18 mouse cellular contexts compared by ENCODE assay signal in genomic region chr1:131947997-131948525, GRCm38 (mm10). TPM values are rescaled to one million over a fixed set of nuclear protein-coding genes. Genes with fewer than 3 reads are reported as not detected.
DNase-seq lines count a peak whose midpoint lies in the region; ATAC-seq and TF ChIP-seq lines count a peak whose summit lies in the region.
"Had no signal": no experiment of that assay in that cellular context is flagged by ENCODE, and none has a peak within 500 bp of the region (broad histone marks: within the 10 kb centered on the region; RNA-seq: fewer than 3 reads in every experiment).

No protein-coding gene starts in this region.

- WGBS in heart, postnatal 0 days = 29% methylated on average over 1 of the region's 1 CpGs
- WGBS in liver, postnatal 0 days (ENCODE audit: insufficient replicate concordance) = 60% methylated on average over 1 of the region's 1 CpGs
- WGBS in liver, embryonic 12.5 days (ENCODE audit: insufficient replicate concordance) = 44% methylated on average over 1 of the region's 1 CpGs
- WGBS in neural tube, embryonic 13.5 days = 38% methylated on average over 1 of the region's 1 CpGs
- 59% methylated on average over 1 of the region's 1 CpGs for WGBS in neural tube, embryonic 15.5 days

- H3K36me3 ChIP-seq in heart, postnatal 0 days (replicated peaks; ENCODE audit: control insufficient read depth, insufficient read depth, low read length) = no peaks in the 10 kb centered on the region
- no peaks in the 10 kb centered on the region for H3K36me3 ChIP-seq in liver, postnatal 0 days (replicated peaks; ENCODE audit: insufficient read depth, low read length)
- no peaks in the 10 kb centered on the region for H3K36me3 ChIP-seq in liver, embryonic 12.5 days
- no peaks in the 10 kb centered on the region for H3K36me3 ChIP-seq in neural tube, embryonic 13.5 days
- no peaks in the 10 kb centered on the region for H3K36me3 ChIP-seq in neural tube, embryonic 15.5 days
- H3K36me3 ChIP-seq: embryonic facial prominence, embryonic 13.5 days; limb, embryonic 13.5 days had no signal

- intact Hi-C loops in left cerebral cortex, postnatal 36 days (cut with DNase I) = no loop called here

- TF ChIP-seq CTCF in heart, postnatal 0 days (IDR thresholded peaks at IDR 0.05; ENCODE audit: low read depth) = no peak
- TF ChIP-seq CTCF in liver, postnatal 0 days (IDR thresholded peaks at IDR 0.05; ENCODE audit: low read depth) = peak; percentile 39

- H3K9me3 ChIP-seq in heart, postnatal 0 days (replicated peaks; ENCODE audit: control insufficient read depth, low read length) = no peaks in the 10 kb centered on the region
- no peaks in the 10 kb centered on the region for H3K9me3 ChIP-seq in liver, postnatal 0 days (ENCODE audit: low read length)
- no peaks in the 10 kb centered on the region for H3K9me3 ChIP-seq in liver, embryonic 12.5 days (replicated peaks)
- H3K9me3 ChIP-seq in neural tube, embryonic 13.5 days = no peaks in the 10 kb centered on the region
- no peaks in the 10 kb centered on the region for H3K9me3 ChIP-seq in neural tube, embryonic 15.5 days (replicated peaks)
- H3K9me3 ChIP-seq: embryonic facial prominence, embryonic 13.5 days; forebrain, embryonic 13.5 days; limb, embryonic 13.5 days had no signal

- ATAC-seq in heart, postnatal 0 days (ENCODE audit: insufficient read depth, low read depth) = peak; percentile 47
- ATAC-seq in liver, postnatal 0 days = peak; percentile 60
- ATAC-seq in liver, embryonic 12.5 days = no peak
- no peak for ATAC-seq in neural tube, embryonic 13.5 days (ENCODE audit: low read depth)
- no peak for ATAC-seq in neural tube, embryonic 15.5 days (ENCODE audit: low FRiP score)
- ATAC-seq: forebrain, embryonic 13.5 days had no signal

- no peak overlapping the region for H3K9ac ChIP-seq in heart, postnatal 0 days (replicated peaks; ENCODE audit: low read depth, low read length)
- H3K9ac ChIP-seq in liver, postnatal 0 days (replicated peaks) = no peak overlapping the region; the same call in 1 of the 2 replicates
- no peak overlapping the region for H3K9ac ChIP-seq in liver, embryonic 12.5 days
- peak overlapping the region; percentile 17; the same call in 1 of the 2 replicates for H3K9ac ChIP-seq in neural tube, embryonic 13.5 days
- H3K9ac ChIP-seq in neural tube, embryonic 15.5 days (replicated peaks) = no peak overlapping the region
- H3K9ac ChIP-seq: embryonic facial prominence, embryonic 13.5 days; forebrain, embryonic 13.5 days; limb, embryonic 13.5 days had no signal

- H3K4me1 ChIP-seq in heart, postnatal 0 days (ENCODE audit: control insufficient read depth, insufficient read depth) = no peaks in the 10 kb centered on the region
- peaks cover 12% of the 10 kb centered on the region for H3K4me1 ChIP-seq in liver, postnatal 0 days (ENCODE audit: insufficient read depth)
- peaks cover 21% of the 10 kb centered on the region for H3K4me1 ChIP-seq in liver, embryonic 12.5 days
- peaks cover 10% of the 10 kb centered on the region; the same call in 1 of the 2 replicates for H3K4me1 ChIP-seq in neural tube, embryonic 13.5 days (replicated peaks)
- H3K4me1 ChIP-seq in neural tube, embryonic 15.5 days = no peaks in the 10 kb centered on the region
- H3K4me1 ChIP-seq: forebrain, embryonic 13.5 days had no signal

- no peak for DNase-seq in heart, postnatal 0 days (ENCODE audit: low spot score)
- DNase-seq in heart, postnatal 4 days = no peak
- no peak for DNase-seq in liver, postnatal 0 days
- no peak for DNase-seq in left cerebral cortex, postnatal 36 days (ENCODE audit: low spot score in 2 of 2)
- no peak for DNase-seq in cerebellum, postnatal 36 days
- DNase-seq: B cell, adult 2 months; cerebellum, postnatal 14 days; heart, postnatal 36 days; kidney, adult 2 months; thymus, adult 2 months had no signal

- H3K27me3 ChIP-seq in heart, postnatal 0 days (ENCODE audit: control insufficient read depth, insufficient read depth, low read length) = no peaks in the 10 kb centered on the region
- H3K27me3 ChIP-seq in liver, postnatal 0 days (ENCODE audit: insufficient read depth, low read length) = no peaks in the 10 kb centered on the region
- H3K27me3 ChIP-seq in liver, embryonic 12.5 days (replicated peaks) = no peaks in the 10 kb centered on the region; the same call in 1 of the 2 replicates
- H3K27me3 ChIP-seq in neural tube, embryonic 13.5 days = no peaks in the 10 kb centered on the region
- no peaks in the 10 kb centered on the region for H3K27me3 ChIP-seq in neural tube, embryonic 15.5 days (replicated peaks)
- H3K27me3 ChIP-seq: embryonic facial prominence, embryonic 13.5 days; forebrain, embryonic 13.5 days; limb, embryonic 13.5 days had no signal

- no peak overlapping the region for H3K4me3 ChIP-seq in heart, postnatal 0 days (ENCODE audit: low read depth, low read length)
- H3K4me3 ChIP-seq in liver, postnatal 0 days (ENCODE audit: low read depth, low read length) = no peak overlapping the region
- no peak overlapping the region for H3K4me3 ChIP-seq in liver, embryonic 12.5 days
- H3K4me3 ChIP-seq in neural tube, embryonic 13.5 days = no peak overlapping the region
- H3K4me3 ChIP-seq in neural tube, embryonic 15.5 days (replicated peaks) = no peak overlapping the region
- H3K4me3 ChIP-seq: embryonic facial prominence, embryonic 13.5 days; forebrain, embryonic 13.5 days; left cerebral cortex, adult 2 months; limb, embryonic 13.5 days; megakaryocyte, embryonic 14.5 days had no signal

- H3K4me2 ChIP-seq in heart, postnatal 0 days (ENCODE audit: low read depth, low read length) = no peak overlapping the region
- no peak overlapping the region for H3K4me2 ChIP-seq in liver, postnatal 0 days (ENCODE audit: low read depth, low read length)
- no peak overlapping the region for H3K4me2 ChIP-seq in liver, embryonic 12.5 days
- H3K4me2 ChIP-seq in neural tube, embryonic 13.5 days = no peak overlapping the region
- H3K4me2 ChIP-seq in neural tube, embryonic 15.5 days = no peak overlapping the region
- H3K4me2 ChIP-seq: embryonic facial prominence, embryonic 13.5 days; forebrain, embryonic 13.5 days; limb, embryonic 13.5 days had no signal

- no peak for TF ChIP-seq EP300 in heart, postnatal 0 days (IDR thresholded peaks at IDR 0.05; ENCODE audit: low read depth)
- no peak for TF ChIP-seq EP300 in liver, postnatal 0 days (IDR thresholded peaks at IDR 0.05; ENCODE audit: low read depth)

- no peak overlapping the region for H3K27ac ChIP-seq in heart, postnatal 0 days (ENCODE audit: low read depth)
- 0 out of 2 replicates have a peak overlapping the region, but pooled peaks have one; percentile 16 for H3K27ac ChIP-seq in liver, postnatal 0 days (ENCODE audit: low read depth)
- no peak overlapping the region for H3K27ac ChIP-seq in liver, embryonic 12.5 days
- H3K27ac ChIP-seq in neural tube, embryonic 13.5 days (replicated peaks) = no peak overlapping the region
- no peak overlapping the region for H3K27ac ChIP-seq in neural tube, embryonic 15.5 days (replicated peaks)
- H3K27ac ChIP-seq: embryonic facial prominence, embryonic 13.5 days; forebrain, embryonic 13.5 days; left cerebral cortex, adult 2 months; limb, embryonic 13.5 days had no signal

RNA-seq across cellular contexts. Expression of gene Slc45a3, which starts 14.7 kb away (rescaled TPM):
- 9.5 and 23.6 TPM in 2 replicates for total RNA-seq in heart, postnatal 0 days (2014; rRNA removed; ENCODE audit: low replicate concordance)
- 2.6 and 2.8 TPM in 2 replicates for polyA plus RNA-seq in heart, postnatal 0 days (2015; fragmentation: Nextera tagmentation; extraction: Ambion mirVana)
- 1 to 10 TPM; 2.1 to 2.3 TPM for total RNA-seq in heart, postnatal 4 days (2021)
- polyA plus RNA-seq in liver, postnatal 0 days (2015; fragmentation: Nextera tagmentation; extraction: Ambion mirVana) = 4.3 and 6.0 TPM in 2 replicates
- polyA plus RNA-seq in liver, embryonic 12.5 days (2016; fragmentation: Nextera tagmentation; extraction: Ambion mirVana) = 3.1 and 3.8 TPM in 2 replicates
- 4.7 and 5.9 TPM in 2 replicates for polyA plus RNA-seq in neural tube, embryonic 13.5 days (2015; fragmentation: Nextera tagmentation; extraction: Ambion mirVana)
- polyA plus RNA-seq in neural tube, embryonic 15.5 days (2015; fragmentation: Nextera tagmentation; extraction: Ambion mirVana) = 2.0 and 3.0 TPM in 2 replicates
- 1 to 10 TPM; 1.0 to 1.4 TPM for total RNA-seq in left cerebral cortex, postnatal 36 days (2021)

RNA-seq across cellular contexts. Expression of gene Nucks1, which starts 37.7 kb away (rescaled TPM):
- total RNA-seq in heart, postnatal 0 days (2014; rRNA removed; ENCODE audit: low replicate concordance) = 58.2 and 73.2 TPM in 2 replicates
- 24.6 and 27.0 TPM in 2 replicates for polyA plus RNA-seq in heart, postnatal 0 days (2015; fragmentation: Nextera tagmentation; extraction: Ambion mirVana)
- 100 to 1,000 TPM; 169 to 172 TPM for total RNA-seq in heart, postnatal 4 days (2021)
- polyA plus RNA-seq in liver, postnatal 0 days (2015; fragmentation: Nextera tagmentation; extraction: Ambion mirVana) = 24.2 and 26.9 TPM in 2 replicates
- 59.7 and 62.9 TPM in 2 replicates for polyA plus RNA-seq in liver, embryonic 12.5 days (2016; fragmentation: Nextera tagmentation; extraction: Ambion mirVana)
- polyA plus RNA-seq in neural tube, embryonic 13.5 days (2015; fragmentation: Nextera tagmentation; extraction: Ambion mirVana) = 52.3 and 57.8 TPM in 2 replicates
- polyA plus RNA-seq in neural tube, embryonic 15.5 days (2015; fragmentation: Nextera tagmentation; extraction: Ambion mirVana) = 44.3 and 52.4 TPM in 2 replicates
- 100 to 1,000 TPM; 144 to 148 TPM for total RNA-seq in left cerebral cortex, postnatal 36 days (2021)

RNA-seq across cellular contexts. Expression of gene Elk4, which starts 59.3 kb away (rescaled TPM):
- 32.9 and 35.3 TPM in 2 replicates for total RNA-seq in heart, postnatal 0 days (2014; rRNA removed; ENCODE audit: low replicate concordance)
- 10.5 and 13.3 TPM in 2 replicates for polyA plus RNA-seq in heart, postnatal 0 days (2015; fragmentation: Nextera tagmentation; extraction: Ambion mirVana)
- total RNA-seq in heart, postnatal 4 days (2021) = 100 to 1,000 TPM; 104 to 110 TPM
- polyA plus RNA-seq in liver, postnatal 0 days (2015; fragmentation: Nextera tagmentation; extraction: Ambion mirVana) = 10.7 and 14.6 TPM in 2 replicates
- polyA plus RNA-seq in liver, embryonic 12.5 days (2016; fragmentation: Nextera tagmentation; extraction: Ambion mirVana) = 14.4 and 16.4 TPM in 2 replicates
- 13.1 and 14.2 TPM in 2 replicates for polyA plus RNA-seq in neural tube, embryonic 13.5 days (2015; fragmentation: Nextera tagmentation; extraction: Ambion mirVana)
- polyA plus RNA-seq in neural tube, embryonic 15.5 days (2015; fragmentation: Nextera tagmentation; extraction: Ambion mirVana) = 8.0 and 15.4 TPM in 2 replicates
- 10 to 100 TPM; 48.7 to 54.6 TPM for total RNA-seq in left cerebral cortex, postnatal 36 days (2021)

Comparison
In these comparisons a context has a peak if more than half of its experiments do, and no peak if none do; other contexts are left out.
1. ATAC-seq: peak in heart, postnatal 0 days (single experiment) and liver, postnatal 0 days (single experiment); none in liver, embryonic 12.5 days (single experiment), neural tube, embryonic 13.5 days (single experiment) and neural tube, embryonic 15.5 days (single experiment).